Mouse (Mus musculus): ENCODE data around the gene Krtcap3. TPM values are rescaled to one million over a fixed set of nuclear protein-coding genes. Genes with fewer than 3 reads are reported as not detected.
A peak's percentile ranks its signal among the peaks of the same experiment; 100 is the strongest.

Krtcap3 gene
- polyA plus RNA-seq, 1 experiment from 2014 or later = 8.6 TPM

DNA sequence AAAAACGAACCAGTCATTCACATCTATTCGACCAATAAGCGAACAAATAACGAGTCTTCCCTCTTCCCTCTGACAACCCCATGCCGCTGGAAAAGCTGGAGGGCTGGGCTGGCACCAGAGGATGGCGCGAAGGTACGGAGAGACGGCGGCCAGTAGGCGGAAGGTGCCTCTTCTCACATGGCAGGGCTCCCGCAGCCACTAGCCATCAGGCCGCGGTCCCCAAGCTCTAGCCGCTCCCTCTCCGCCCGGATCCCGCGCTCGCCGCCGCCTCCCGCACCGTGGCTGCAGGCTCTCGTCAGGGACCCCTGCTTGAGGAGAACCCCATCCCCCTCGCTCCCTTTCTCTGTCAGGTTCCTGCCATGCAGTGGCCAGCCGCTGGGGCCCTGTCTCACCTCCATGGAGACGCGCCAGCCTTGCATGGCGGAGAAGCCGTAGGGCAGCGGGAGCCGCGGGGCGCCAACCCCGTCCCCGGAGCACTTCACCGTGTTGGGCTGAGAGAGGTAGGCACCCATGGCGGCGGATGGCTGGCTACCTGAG, 31.5 kb upstream of the Krtcap3 start:
- TF ChIP-seq CTCF (IDR thresholded peaks at IDR 0.05) = peak; percentile 65
- POLR2A ChIA-PET = no interaction called here
- CTCF ChIA-PET = interaction anchor here (1.1 kb wide), 1 partner anchor 22 kb away, joined by 3 read pairs; no protein-coding TSS in a partner anchor
- ATAC-seq (peak; percentile 74), DNase-seq (ENCODE audit: low read depth, low spot score) (no peak)
- no peaks in the 10 kb centered on the region for H3K27me3 ChIP-seq
- in situ Hi-C loops (cut with MboI; ENCODE audit: low pct_unique_long_range_greater_than_20kb) = loop anchor here (10.0 kb wide), 1 partner anchor 105 kb away; no protein-coding TSS in a partner anchor

DNA sequence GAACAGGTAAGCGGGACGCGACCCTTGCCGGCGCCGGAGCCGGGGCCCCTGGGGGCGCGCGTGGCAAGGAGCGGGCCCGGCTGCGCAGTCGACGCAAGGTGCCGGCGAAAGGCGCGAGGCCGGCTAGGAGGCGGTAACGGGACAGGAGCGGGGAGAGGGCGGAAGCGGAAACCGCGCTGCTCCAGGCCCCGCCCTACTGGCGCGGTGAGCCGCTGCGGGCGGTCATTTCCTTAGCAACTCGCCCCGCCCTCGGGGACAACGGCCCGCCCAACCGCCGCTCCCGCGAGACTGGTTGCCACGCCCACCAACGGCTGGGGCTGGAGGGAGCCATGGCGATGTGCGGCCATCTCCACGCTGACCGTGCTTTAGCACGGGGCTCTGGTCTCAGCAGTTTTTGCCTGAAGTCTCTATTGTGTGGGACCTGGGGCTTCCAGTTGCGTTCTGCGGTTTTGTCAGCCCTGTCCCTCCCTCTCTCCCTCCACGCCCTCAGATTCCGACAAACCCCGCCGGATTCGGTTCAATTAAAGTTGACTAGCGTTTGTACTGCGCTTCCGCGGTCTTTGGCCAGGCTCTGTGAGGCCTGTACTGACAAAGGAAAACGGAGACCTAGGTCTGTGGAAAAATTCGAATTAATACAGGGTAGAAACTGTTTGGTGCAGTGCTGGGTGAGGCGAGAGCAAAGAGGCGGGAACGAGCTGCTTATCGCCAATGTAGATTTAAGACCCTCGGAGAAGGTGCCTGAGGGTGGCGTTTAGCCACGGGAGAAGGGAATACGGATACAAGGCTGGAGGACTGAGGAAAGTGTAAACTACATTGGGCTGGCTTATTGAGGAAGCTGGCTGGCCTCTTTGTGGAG, 30.8 kb upstream of the Krtcap3 start, which contains the start of gene Ppm1g:
Gene Ppm1g (minus strand): TSS at position 240 of the 856 bp plus-strand sequence.
- ATAC-seq = peak; percentile 96
- ChIA-PET POLR2A (interaction anchor here (0.7 to 1.6 kb wide), 4 partner anchors 18 to 29 kb away, joined by 3 to 6 read pairs (median 6); partner anchors contain the start of genes Eif2b4, Gm9970, Nrbp1 and Snx17), CTCF (interaction anchor here (0.6 to 1.2 kb wide), 4 partner anchors 18 to 108 kb away, joined by 3 to 4 read pairs (median 3); no protein-coding TSS in a partner anchor)
- no peaks in the 10 kb centered on the region for H3K27me3 ChIP-seq
- in situ Hi-C loops (cut with MboI; ENCODE audit: low pct_unique_long_range_greater_than_20kb) = no loop called here
- no peak for TF ChIP-seq CTCF (IDR thresholded peaks at IDR 0.05)
- peak; percentile 75 for DNase-seq (ENCODE audit: low read depth, low spot score)

DNA sequence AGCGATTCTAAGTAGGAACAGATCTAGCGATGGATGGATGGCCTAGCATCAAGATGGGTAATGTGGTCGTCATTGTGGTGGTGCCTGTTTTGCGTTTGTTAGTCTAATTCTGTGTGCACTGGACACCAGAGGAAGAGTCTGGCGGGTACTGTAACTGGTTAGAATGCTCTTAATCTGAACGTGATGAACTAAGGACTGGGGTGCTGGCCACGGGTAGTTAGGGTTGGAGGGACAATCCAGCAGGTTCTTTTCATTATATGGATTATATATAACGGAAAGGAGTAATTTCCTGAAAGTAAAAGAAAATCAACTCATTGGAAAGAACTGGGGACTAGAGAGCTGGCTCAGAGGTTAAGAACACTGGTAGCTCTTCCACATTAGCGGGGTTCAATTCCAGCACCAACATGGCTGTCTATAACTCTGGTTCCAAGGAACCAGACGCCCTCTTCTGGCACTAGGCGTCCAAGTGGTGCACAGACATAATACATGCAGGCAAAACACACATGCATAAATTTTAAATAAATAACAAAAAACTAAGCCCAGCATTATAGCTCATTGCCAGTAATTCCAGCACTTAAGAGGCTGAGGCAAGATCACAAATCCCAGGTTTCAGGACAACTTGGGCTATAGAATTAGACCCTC, 30.1 kb upstream of the Krtcap3 start:
- peak; percentile 73 for TF ChIP-seq CTCF (IDR thresholded peaks at IDR 0.05)
- no peaks in the 10 kb centered on the region for H3K27me3 ChIP-seq
- in situ Hi-C loops (cut with MboI; ENCODE audit: low pct_unique_long_range_greater_than_20kb) = no loop called here
- no peak for DNase-seq (ENCODE audit: low read depth, low spot score)
- POLR2A ChIA-PET = interaction anchor here (0.7 to 1.6 kb wide), 4 partner anchors 17 to 29 kb away, joined by 3 to 6 read pairs (median 6); partner anchors contain the start of genes Eif2b4, Gm9970, Nrbp1 and Snx17
- no peak for ATAC-seq
- CTCF ChIA-PET = interaction anchor here (0.6 to 1.3 kb wide), 5 partner anchors 17 to 107 kb away, joined by 3 to 4 read pairs (median 3); no protein-coding TSS in a partner anchor

DNA sequence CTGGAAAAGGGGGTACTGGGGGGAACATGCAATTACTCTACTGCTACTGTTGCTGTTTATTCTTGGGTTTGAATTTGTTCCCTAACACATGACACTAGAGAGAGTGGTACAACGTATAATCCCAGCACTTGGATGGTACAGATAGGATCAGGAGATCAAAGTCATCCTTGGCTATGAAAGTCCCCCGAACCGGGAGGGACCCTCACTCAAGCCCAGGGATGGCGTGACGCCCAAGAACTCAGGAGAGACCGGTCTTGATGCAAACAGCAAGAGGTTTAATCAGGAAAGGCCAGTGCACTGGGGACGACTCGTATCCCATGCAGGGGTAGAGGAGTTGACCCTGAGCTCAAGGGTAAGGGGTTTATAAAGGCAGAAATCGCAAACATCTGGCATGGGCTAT, 28.8 kb upstream of the Krtcap3 start:
- CTCF ChIA-PET = interaction anchor here (1.3 to 1.6 kb wide), 2 partner anchors 16 to 65 kb away, joined by 3 to 4 read pairs; no protein-coding TSS in a partner anchor
- in situ Hi-C loops (cut with MboI; ENCODE audit: low pct_unique_long_range_greater_than_20kb) = no loop called here
- ATAC-seq = no peak

DNA sequence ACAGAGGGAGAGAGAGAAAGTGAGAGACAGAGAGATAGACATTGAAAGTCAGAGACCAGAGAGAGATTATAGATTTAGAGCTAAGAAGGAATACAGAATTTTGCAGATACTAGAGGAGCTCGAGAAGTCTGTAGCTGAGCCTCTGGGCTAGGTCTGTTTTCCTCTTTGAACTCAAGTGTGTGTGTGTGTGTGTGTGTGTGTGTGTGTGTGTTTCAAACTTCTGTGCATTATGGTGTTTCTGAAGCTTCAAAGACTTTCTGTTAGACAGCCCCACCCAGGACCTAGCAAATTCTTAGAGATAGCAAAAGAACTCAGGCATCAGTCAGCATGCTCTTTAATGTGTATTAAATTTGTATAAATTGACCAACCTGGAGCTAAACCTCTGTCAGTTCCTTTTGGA, 24.9 kb upstream of the Krtcap3 start:
- ChIA-PET POLR2A (no interaction called here), CTCF (interaction anchor here (0.6 kb wide), 1 partner anchor 1230 kb away, joined by 3 read pairs; no protein-coding TSS in a partner anchor)
- DNase-seq (ENCODE audit: low read depth, low spot score) (no peak), ATAC-seq (no peak)
- in situ Hi-C loops (cut with MboI; ENCODE audit: low pct_unique_long_range_greater_than_20kb) = no loop called here
- no peak for TF ChIP-seq CTCF (IDR thresholded peaks at IDR 0.05)
- H3K27me3 ChIP-seq = no peaks in the 10 kb centered on the region

More for the DNA sequence above, 28.8 kb upstream of the Krtcap3 start:
- no peak for TF ChIP-seq CTCF (IDR thresholded peaks at IDR 0.05)
- POLR2A ChIA-PET = no interaction called here
- DNase-seq (ENCODE audit: low read depth, low spot score) = no peak
- H3K27me3 ChIP-seq = no peaks in the 10 kb centered on the region

DNA sequence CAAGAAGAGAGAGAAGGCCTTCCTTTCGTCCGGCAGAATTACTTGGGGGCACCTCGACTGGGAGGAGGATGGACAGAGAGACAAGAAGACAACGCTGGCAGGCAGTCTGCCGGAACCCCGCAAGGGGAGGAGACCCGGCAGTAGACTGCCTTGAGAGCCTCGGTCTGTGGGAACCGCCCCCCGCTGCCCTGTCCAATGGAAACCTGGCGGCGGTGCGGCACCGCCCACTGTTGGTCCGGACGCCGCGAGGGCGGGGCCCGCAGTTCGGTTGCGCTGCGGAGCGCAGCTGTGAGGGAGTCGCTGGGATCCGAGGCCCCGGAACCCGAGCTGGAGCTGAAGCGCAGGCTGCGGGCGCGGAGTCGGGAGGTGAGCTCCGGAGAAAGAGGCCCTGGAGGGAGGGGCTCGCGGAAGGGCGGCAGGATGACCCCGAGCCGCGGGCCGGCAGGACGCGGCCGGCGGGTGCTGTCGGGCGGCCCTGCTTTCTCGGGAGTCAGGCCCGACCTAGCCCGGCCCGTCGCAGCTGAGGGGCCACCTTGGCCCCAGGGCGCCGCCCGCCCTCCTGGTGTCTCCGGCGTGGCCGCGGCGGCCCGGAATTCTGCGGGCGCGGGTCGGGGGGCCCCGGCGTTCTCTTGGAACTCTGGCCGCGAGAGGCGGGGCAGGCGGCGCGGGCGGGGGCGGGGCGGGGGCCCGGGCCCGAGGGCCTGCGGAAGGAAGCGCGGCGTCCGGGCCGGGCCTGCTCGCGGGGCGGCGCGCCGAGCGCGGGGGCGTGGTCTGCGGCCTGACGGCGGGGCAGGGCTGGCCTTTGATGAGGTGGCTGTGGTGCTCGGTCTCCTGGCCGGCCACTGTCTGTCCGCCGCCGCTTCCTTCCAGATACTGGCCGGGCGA, 10.6 kb upstream of the Krtcap3 start, which contains the start of the genes Nrbp1 and Gm9970:
Gene Nrbp1 (plus strand): TSS at position 228 of the 885 bp plus-strand sequence.
Gene Gm9970 (minus strand): TSS at position 596 of the 885 bp plus-strand sequence.
- H3K27me3 ChIP-seq = no peaks in the 10 kb centered on the region
- peak; percentile 75 for DNase-seq (ENCODE audit: low read depth, low spot score)
- no peak for TF ChIP-seq CTCF (IDR thresholded peaks at IDR 0.05)
- ATAC-seq = peak; percentile 98
- POLR2A ChIA-PET = interaction anchor here (0.9 to 1.8 kb wide), 4 partner anchors 11 to 40 kb away, joined by 4 to 6 read pairs (median 5); partner anchors contain the start of genes Ppm1g and Zfp513
- CTCF ChIA-PET = no interaction called here
- in situ Hi-C loops (cut with MboI; ENCODE audit: low pct_unique_long_range_greater_than_20kb) = no loop called here

DNA sequence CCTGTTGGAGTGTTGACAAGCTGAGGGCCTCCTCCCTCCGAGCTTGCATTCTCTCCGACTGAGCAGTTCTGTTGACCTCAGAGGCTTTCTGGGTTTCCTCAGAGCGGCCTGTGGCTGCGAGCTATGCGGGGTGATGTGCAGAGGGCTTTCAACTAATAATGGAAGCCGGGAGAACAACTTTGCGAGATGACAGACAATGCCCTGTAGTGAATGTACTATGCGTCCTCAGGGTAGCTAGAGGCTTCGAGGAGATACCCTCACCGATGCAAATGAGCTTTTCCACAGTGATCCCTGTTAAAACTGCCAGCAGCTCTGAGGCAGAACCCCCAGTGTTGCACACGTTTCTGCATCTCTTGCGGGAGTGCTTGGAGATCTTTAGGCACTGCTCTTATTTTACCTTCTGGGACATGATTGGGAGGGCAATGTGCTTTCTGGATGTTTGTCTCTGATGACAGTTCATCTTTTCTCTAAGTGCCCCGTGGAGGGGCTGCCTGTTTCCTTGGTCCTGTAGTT, 9.9 kb upstream of the Krtcap3 start:
- H3K27me3 ChIP-seq = no peaks in the 10 kb centered on the region
- ChIA-PET CTCF (interaction anchor here (0.9 to 1.3 kb wide), 3 partner anchors 16 to 87 kb away, joined by 3 to 4 read pairs (median 3); no protein-coding TSS in a partner anchor), POLR2A (interaction anchor here (0.9 to 1.8 kb wide), 4 partner anchors 12 to 41 kb away, joined by 4 to 6 read pairs (median 5); partner anchors contain the start of genes Ppm1g and Zfp513)
- TF ChIP-seq CTCF (IDR thresholded peaks at IDR 0.05) = no peak
- ATAC-seq (no peak), DNase-seq (ENCODE audit: low read depth, low spot score) (no peak)
- in situ Hi-C loops (cut with MboI; ENCODE audit: low pct_unique_long_range_greater_than_20kb) = no loop called here

DNA sequence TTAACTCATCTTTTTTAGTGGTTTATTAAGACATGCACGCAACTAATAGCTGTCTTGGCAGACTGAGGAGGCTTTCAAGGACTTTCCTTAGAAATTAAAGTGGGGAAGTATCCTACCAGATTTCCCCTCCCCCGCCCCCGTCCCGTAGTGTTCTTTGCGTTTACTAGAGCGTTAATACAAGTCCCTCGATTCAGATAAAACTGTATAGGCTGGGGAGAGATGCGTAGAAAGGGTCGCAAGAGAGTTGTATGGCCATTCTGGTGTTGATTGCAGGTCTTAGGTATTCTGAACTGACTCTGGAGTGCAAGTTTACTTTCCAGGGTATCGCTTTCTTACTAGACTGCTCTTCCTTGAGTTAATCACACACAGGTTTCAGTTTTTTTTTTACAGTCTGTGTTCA, 9.3 kb upstream of the Krtcap3 start:
- no peaks in the 10 kb centered on the region for H3K27me3 ChIP-seq
- in situ Hi-C loops (cut with MboI; ENCODE audit: low pct_unique_long_range_greater_than_20kb) = no loop called here
- no peak for TF ChIP-seq CTCF (IDR thresholded peaks at IDR 0.05)
- POLR2A ChIA-PET = interaction anchor here (0.7 to 1.8 kb wide), 5 partner anchors 26 to 287 kb away, joined by 3 to 7 read pairs (median 5); partner anchors contain the start of gene Zfp513
- no peak for DNase-seq (ENCODE audit: low read depth, low spot score)
- CTCF ChIA-PET = interaction anchor here (0.9 to 1.3 kb wide), 3 partner anchors 15 to 87 kb away, joined by 3 to 4 read pairs (median 3); no protein-coding TSS in a partner anchor
- no peak for ATAC-seq

DNA sequence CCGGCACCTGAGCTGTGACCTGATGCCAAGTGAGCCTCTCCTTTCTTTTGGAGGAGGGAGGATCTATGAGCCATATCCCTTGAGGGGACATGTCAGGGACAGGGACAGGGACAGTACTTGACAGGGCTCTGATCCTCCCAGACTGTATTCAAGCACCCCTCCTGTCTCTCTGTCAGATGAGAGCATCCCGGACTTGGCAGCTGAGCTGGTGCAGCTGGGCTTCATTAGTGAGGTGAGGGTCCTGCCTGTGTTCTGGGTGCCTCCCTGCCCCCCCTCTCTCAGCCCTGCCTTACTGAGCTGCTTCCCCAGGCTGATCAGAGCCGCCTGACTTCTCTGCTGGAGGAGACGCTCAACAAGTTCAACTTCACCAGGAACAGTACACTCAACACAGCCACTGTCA, 775 bp upstream of the Krtcap3 start:
- DNase-seq (ENCODE audit: low read depth, low spot score) (no peak), ATAC-seq (no peak)
- CTCF ChIA-PET = no interaction called here
- POLR2A ChIA-PET = no interaction called here
- no peaks in the 10 kb centered on the region for H3K27me3 ChIP-seq
- in situ Hi-C loops (cut with MboI; ENCODE audit: low pct_unique_long_range_greater_than_20kb) = loop anchor here (10.0 kb wide), 1 partner anchor 74 kb away; no protein-coding TSS in a partner anchor
- no peak for TF ChIP-seq CTCF (IDR thresholded peaks at IDR 0.05)

All from Patski (cell line).